Mouse (Mus musculus): ENCODE measurements around the gene Rapgef4. TPM values are rescaled to one million over a fixed set of nuclear protein-coding genes. Genes with fewer than 3 reads are reported as not detected.
A peak's percentile ranks its signal among the peaks of the same experiment; 100 is the strongest.

Rapgef4 gene
- total and polyA plus RNA-seq, 2 experiments, result 66.1 to 223 TPM

GRCm38 (mm10) chr2:72301194-72301916 lies 320.3 kb downstream of the Rapgef4 start:
- peak; percentile 64 for DNase-seq (ENCODE audit: extremely low read depth, low read depth, low spot score)
- no peak overlapping the region for H3K4me3 ChIP-seq (ENCODE audit: insufficient read depth, low read depth, low read length)
- H3K27ac ChIP-seq (replicated peaks; ENCODE audit: insufficient read depth, low read depth, low read length), result no peak overlapping the region
- H3K27me3 ChIP-seq (ENCODE audit: control insufficient read depth, insufficient read depth, low read length), result no peaks in the 10 kb centered on the region
- no peaks in the 10 kb centered on the region for H3K36me3 ChIP-seq (ENCODE audit: control insufficient read depth, insufficient read depth, low read length)
- no peak overlapping the region for H3K9ac ChIP-seq (ENCODE audit: low read depth, low read length)
- TF ChIP-seq POLR2A (IDR thresholded peaks at IDR 0.05; ENCODE audit: extremely low read depth, insufficient read depth, low read length) (no peak), CTCF (IDR thresholded peaks at IDR 0.05; ENCODE audit: low read depth, low read length) (no peak)
- H3K79me2 ChIP-seq (ENCODE audit: control insufficient read depth, insufficient read depth, low read length), result no peaks in the 10 kb centered on the region; the same call in 1 of the 2 replicates
- 48% methylated on average over 9 of the region's 9 CpGs for WGBS
- no peaks in the 10 kb centered on the region for H3K4me1 ChIP-seq (ENCODE audit: control insufficient read depth, insufficient read depth, low read length)

GRCm38 (mm10) chr2:72305738-72306137 lies 324.7 kb downstream of the Rapgef4 start:
- 96% methylated on average over 7 of the region's 7 CpGs for WGBS
- DNase-seq (ENCODE audit: extremely low read depth, low read depth, low spot score), result no peak
- Histone ChIP-seq H3K9ac (ENCODE audit: low read depth, low read length) (no peak overlapping the region), H3K79me2 (ENCODE audit: control insufficient read depth, insufficient read depth, low read length) (peaks cover 3% of the 10 kb centered on the region; the same call in 1 of the 2 replicates), H3K36me3 (ENCODE audit: control insufficient read depth, insufficient read depth, low read length) (no peaks in the 10 kb centered on the region), H3K4me1 (ENCODE audit: control insufficient read depth, insufficient read depth, low read length) (no peaks in the 10 kb centered on the region), H3K27me3 (ENCODE audit: control insufficient read depth, insufficient read depth, low read length) (no peaks in the 10 kb centered on the region), H3K4me3 (ENCODE audit: insufficient read depth, low read depth, low read length) (no peak overlapping the region), H3K27ac (replicated peaks; ENCODE audit: insufficient read depth, low read depth, low read length) (no peak overlapping the region)
- no peak for TF ChIP-seq CTCF (IDR thresholded peaks at IDR 0.05; ENCODE audit: low read depth, low read length)
- no peak for TF ChIP-seq POLR2A (IDR thresholded peaks at IDR 0.05; ENCODE audit: extremely low read depth, insufficient read depth, low read length)

Other genes starting within 250 kb of the Rapgef4 start
- 5.1 and 6.1 TPM in 2 replicates for gene Itga6, start 235.6 kb upstream of the Rapgef4 start, total RNA-seq (2014; rRNA removed)
- 2.2 and 2.4 TPM in 2 replicates for gene Itga6, start 235.6 kb upstream of the Rapgef4 start, polyA plus RNA-seq (2012; rRNA removed)
- 36.6 and 77.5 TPM in 2 replicates for gene Pdk1, start 108.0 kb upstream of the Rapgef4 start, total RNA-seq (2014; rRNA removed)
- gene Pdk1, start 108.0 kb upstream of the Rapgef4 start, polyA plus RNA-seq (2012; rRNA removed), result 29.1 and 42.3 TPM in 2 replicates

Measured in liver, adult 2 months (tissue).